Mouse (Mus musculus): ENCODE results near the gene Adamts4. TPM values are rescaled to one million over a fixed set of nuclear protein-coding genes. Genes with fewer than 3 reads are reported as not detected.

Gene Adamts4
- total RNA-seq, 2 experiments from 2014 or later = 0.28 to 0.54 TPM

- no peak for DNase-seq
- intact Hi-C loops (cut with DNase I) = no loop called here
Observed at GRCm38 (mm10) chr1:171251594-171252324, 1.5 kb downstream of the Adamts4 start.

GRCm38 (mm10) chr1:171252415-171252814, 2.2 kb downstream of the Adamts4 start:
- no peak for DNase-seq
- intact Hi-C loops (cut with DNase I) = no loop called here

- intact Hi-C loops (cut with DNase I) = loop anchor here (5.0 kb wide), 1 partner anchor 139 kb away; no protein-coding TSS in a partner anchor
- DNase-seq = no peak
Observed at GRCm38 (mm10) chr1:171256095-171256818, 6.0 kb downstream of the Adamts4 start.

- peak; percentile 44 to 55 for DNase-seq
- intact Hi-C loops (cut with DNase I) = loop anchor here (5.0 kb wide), 1 partner anchor 140 kb away; no protein-coding TSS in a partner anchor
Observed at GRCm38 (mm10) chr1:171256937-171257548, 6.8 kb downstream of the Adamts4 start.

- no peak for DNase-seq
- intact Hi-C loops (cut with DNase I) = loop anchor here (5.0 kb wide), 1 partner anchor 140 kb away; no protein-coding TSS in a partner anchor
Observed at GRCm38 (mm10) chr1:171257781-171258180, 7.6 kb downstream of the Adamts4 start.

GRCm38 (mm10) chr1:171258921-171259320, 8.7 kb downstream of the Adamts4 start:
- intact Hi-C loops (cut with DNase I) = loop anchor here (5.0 kb wide), 1 partner anchor 142 kb away; no protein-coding TSS in a partner anchor
- no peak for DNase-seq

- intact Hi-C loops (cut with DNase I) = no loop called here
- DNase-seq = no peak
Observed at GRCm38 (mm10) chr1:171260316-171260715, 10.1 kb downstream of the Adamts4 start.

- DNase-seq = peak in 1 of 2 experiments; percentile 59
- intact Hi-C loops (cut with DNase I) = no loop called here
Observed at GRCm38 (mm10) chr1:171262594-171263130, 12.4 kb downstream of the Adamts4 start.

GRCm38 (mm10) chr1:171263185-171263611, 13.0 kb downstream of the Adamts4 start:
- intact Hi-C loops (cut with DNase I) = no loop called here
- DNase-seq = no peak

GRCm38 (mm10) chr1:171263666-171264461, 13.6 kb downstream of the Adamts4 start:
- no peak for DNase-seq
- intact Hi-C loops (cut with DNase I) = no loop called here

- no peak for DNase-seq
- intact Hi-C loops (cut with DNase I) = no loop called here
Observed at GRCm38 (mm10) chr1:171265971-171266744, 15.9 kb downstream of the Adamts4 start.

- no peak for DNase-seq
- intact Hi-C loops (cut with DNase I) = no loop called here
Observed at GRCm38 (mm10) chr1:171268341-171268740, 18.1 kb downstream of the Adamts4 start.

GRCm38 (mm10) chr1:171269848-171270572, 19.8 kb downstream of the Adamts4 start, which contains the start of gene B4galt3:
Gene B4galt3, plus strand, starts transcription at chr1:171270328.
- DNase-seq = peak; percentile 93 to 96
- intact Hi-C loops (cut with DNase I) = no loop called here

GRCm38 (mm10) chr1:171270573-171270900, 20.3 kb downstream of the Adamts4 start:
- intact Hi-C loops (cut with DNase I) = no loop called here
- no peak for DNase-seq

- no peak for DNase-seq
- intact Hi-C loops (cut with DNase I) = no loop called here
Observed at GRCm38 (mm10) chr1:171271196-171271595, 21.0 kb downstream of the Adamts4 start.

- intact Hi-C loops (cut with DNase I) = no loop called here
- no peak for DNase-seq
Observed at GRCm38 (mm10) chr1:171271622-171272021, 21.4 kb downstream of the Adamts4 start.

GRCm38 (mm10) chr1:171272086-171272485, 21.9 kb downstream of the Adamts4 start:
- DNase-seq = no peak
- intact Hi-C loops (cut with DNase I) = no loop called here

GRCm38 (mm10) chr1:171274171-171274570, 23.9 kb downstream of the Adamts4 start:
- intact Hi-C loops (cut with DNase I) = no loop called here
- DNase-seq = no peak
